Mouse (Mus musculus) kidney, postnatal 0 days (tissue): Measurements from ENCODE around the gene Tdrd5. TPM values are rescaled to one million over a fixed set of nuclear protein-coding genes. Genes with fewer than 3 reads are reported as not detected.

Experiments used
- ATAC-seq: fragments of 200-750 bp; cut with Nextera tagmentation; replicated peaks from 2 replicates; pipeline ENCODE4 v1.8.0; 2017; ENCODE audit warnings: low read depth, moderate number of reproducible peaks, moderate TSS enrichment, moderate library complexity; ENCODE audit not compliant: low FRiP score
- DNase-seq: peaks from one replicate; pipeline ENCODE4 v3.0.0-alpha.2; 2016; ENCODE audit warnings: low spot score
- H3K27ac ChIP-seq: fragments of 300-500 bp; sonication (generic); 2 replicates; pipeline ENCODE4 v1.5.1; 2014; ENCODE audit warnings: mild to moderate bottlenecking
- H3K27me3 ChIP-seq: fragments of 300-500 bp; sonication (generic); 2 replicates; pipeline ENCODE4 v1.6.1; 2014; ENCODE audit warnings: low read length, mixed read lengths; ENCODE audit not compliant: insufficient read depth
- H3K36me3 ChIP-seq: fragments of 300-500 bp; sonication (generic); 2 replicates; pipeline ENCODE4 v1.6.1; 2014; ENCODE audit warnings: low read length, mixed read lengths; ENCODE audit not compliant: insufficient read depth
- H3K4me1 ChIP-seq: fragments of 300-500 bp; sonication (generic); replicated peaks from 2 replicates; pipeline ENCODE4 v1.6.1; 2014; ENCODE audit warnings: antibody characterized with exemption, low read length, mixed read lengths; ENCODE audit not compliant: insufficient read depth
- H3K4me2 ChIP-seq: fragments of 300-500 bp; sonication (generic); 2 replicates; pipeline ENCODE4 v1.6.1; 2014; ENCODE audit warnings: mild to moderate bottlenecking, low read length, moderate library complexity, mixed read lengths
- H3K4me3 ChIP-seq: fragments of 300-500 bp; sonication (generic); replicated peaks from 2 replicates; pipeline ENCODE4 v1.5.1; 2014; ENCODE audit warnings: low read depth, low read length
- H3K9ac ChIP-seq: fragments of 300-500 bp; sonication (generic); 2 replicates; pipeline ENCODE4 v1.6.1; 2014; ENCODE audit warnings: low read depth, low read length
- H3K9me3 ChIP-seq: fragments of 300-500 bp; sonication (generic); replicated peaks from 2 replicates; pipeline ENCODE4 v1.6.1; 2016; ENCODE audit warnings: low read length, inconsistent platforms, mixed read lengths
- CTCF ChIP-seq: IDR thresholded peaks from 2 replicates; pipeline ENCODE4 v1.5.1; 2016; ENCODE audit warnings: antibody characterized with exemption, low read depth, mild to moderate bottlenecking, moderate library complexity
- WGBS: fragments of 180-500 bp; shearing (Covaris S2); extraction: QIAGEN DNeasy Blood & Tissue Kit; methylation state at CpG from one replicate; pipeline ENCODE4 v1.1.7; 2014; 5-methylcytosine and 5-hydroxymethylcytosine counted together
- polyA plus RNA-seq: library from polyadenylated mRNA; unstranded; fragments of >200 nt; fragmentation: Nextera tagmentation; extraction: Ambion mirVana; gene quantifications from 2 replicates; pipeline ENCODE4 v1.2.1, GENCODE M21; 2015

Gene Tdrd5
- polyA plus RNA-seq, 1 experiment from 2014 or later = 4.5 TPM

DNA sequence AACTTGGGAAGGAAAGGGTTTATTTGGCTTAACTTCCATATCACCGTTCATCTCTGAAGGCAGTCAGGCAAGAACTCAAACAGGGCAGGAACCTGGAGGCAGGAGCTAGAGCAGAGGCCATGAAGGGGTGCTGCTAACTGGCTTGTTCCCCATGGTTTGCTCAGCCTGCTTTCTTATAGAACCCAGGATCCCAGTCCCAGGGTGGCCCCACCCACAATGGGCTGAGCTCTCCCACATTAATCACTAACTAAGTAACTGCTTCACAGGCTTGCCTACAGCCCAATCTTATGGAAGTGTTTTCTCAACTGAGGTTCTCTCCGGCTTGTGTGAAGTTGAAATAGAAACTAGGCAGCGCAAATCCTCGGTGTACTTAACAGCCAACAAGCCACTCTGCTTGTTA lies 74.7 kb downstream of the Tdrd5 start:
- Histone ChIP-seq H3K27ac (no peak overlapping the region), H3K9me3 (no peaks in the 10 kb centered on the region), H3K4me2 (no peak overlapping the region), H3K27me3 (no peaks in the 10 kb centered on the region), H3K9ac (no peak overlapping the region), H3K4me1 (no peaks in the 10 kb centered on the region; the same call in none of the 2 replicates), H3K36me3 (no peaks in the 10 kb centered on the region), H3K4me3 (no peak overlapping the region)
- no peak for TF ChIP-seq CTCF
- no peak for DNase-seq
- WGBS = 64% methylated on average over 4 of the region's 4 CpGs
- ATAC-seq = no peak

- DNase-seq (no peak), ATAC-seq (no peak)
- H3K4me2 ChIP-seq = no peak overlapping the region
- H3K27ac ChIP-seq = no peak overlapping the region
- H3K9ac ChIP-seq = no peak overlapping the region
- no peaks in the 10 kb centered on the region for H3K27me3 ChIP-seq
- TF ChIP-seq CTCF = no peak
- no peaks in the 10 kb centered on the region for H3K36me3 ChIP-seq
- WGBS = 55% methylated on average over 5 of the region's 5 CpGs
- no peak overlapping the region for H3K4me3 ChIP-seq
- H3K9me3 ChIP-seq = no peaks in the 10 kb centered on the region
- H3K4me1 ChIP-seq = peaks cover 9% of the 10 kb centered on the region
These were observed 76.6 kb downstream of the Tdrd5 start for GRCm38 (mm10) chr1:156226903-156227302.

GRCm38 (mm10) chr1:156222205-156223000 lies 81.1 kb downstream of the Tdrd5 start:
- H3K36me3 ChIP-seq = no peaks in the 10 kb centered on the region
- H3K9ac ChIP-seq = no peak overlapping the region
- H3K27me3 ChIP-seq = no peaks in the 10 kb centered on the region
- H3K4me2 ChIP-seq = no peak overlapping the region
- 52% methylated on average over 13 of the region's 13 CpGs for WGBS
- no peak for TF ChIP-seq CTCF
- H3K9me3 ChIP-seq = no peaks in the 10 kb centered on the region
- DNase-seq = no peak
- peak overlapping the region; percentile 44; the same call in 1 of the 2 replicates for H3K27ac ChIP-seq
- ATAC-seq = peak; percentile 65
- no peak overlapping the region for H3K4me3 ChIP-seq
- peaks cover 9% of the 10 kb centered on the region; the same call in 1 of the 2 replicates for H3K4me1 ChIP-seq

- Histone ChIP-seq H3K4me3 (no peak overlapping the region), H3K27ac (peak overlapping the region; percentile 37; the same call in 1 of the 2 replicates), H3K9ac (no peak overlapping the region), H3K4me2 (no peak overlapping the region), H3K27me3 (no peaks in the 10 kb centered on the region), H3K36me3 (no peaks in the 10 kb centered on the region), H3K4me1 (peaks cover 9% of the 10 kb centered on the region; the same call in 1 of the 2 replicates), H3K9me3 (no peaks in the 10 kb centered on the region)
- peak; percentile 72 for ATAC-seq
- DNase-seq = no peak
- no peak for TF ChIP-seq CTCF
- 59% methylated on average over 2 of the region's 2 CpGs for WGBS
These were observed 82.1 kb downstream of the Tdrd5 start for GRCm38 (mm10) chr1:156221327-156221726.

GRCm38 (mm10) chr1:156218573-156218972 lies 84.9 kb downstream of the Tdrd5 start:
- no peak overlapping the region for H3K4me2 ChIP-seq
- no peaks in the 10 kb centered on the region for H3K36me3 ChIP-seq
- no peak overlapping the region for H3K9ac ChIP-seq
- H3K27ac ChIP-seq = no peak overlapping the region
- H3K4me3 ChIP-seq = no peak overlapping the region
- ATAC-seq = no peak
- no peaks in the 10 kb centered on the region for H3K27me3 ChIP-seq
- H3K9me3 ChIP-seq = no peaks in the 10 kb centered on the region
- WGBS = 83% methylated on average over 2 of the region's 2 CpGs
- peaks cover 9% of the 10 kb centered on the region; the same call in 1 of the 2 replicates for H3K4me1 ChIP-seq
- DNase-seq = no peak
- no peak for TF ChIP-seq CTCF

- Histone ChIP-seq H3K4me3 (no peak overlapping the region), H3K4me2 (no peak overlapping the region), H3K9ac (no peak overlapping the region), H3K4me1 (peaks cover 6% of the 10 kb centered on the region; the same call in 1 of the 2 replicates), H3K9me3 (no peaks in the 10 kb centered on the region), H3K36me3 (no peaks in the 10 kb centered on the region), H3K27me3 (no peaks in the 10 kb centered on the region), H3K27ac (no peak overlapping the region)
- ATAC-seq (no peak), DNase-seq (no peak)
- no peak for TF ChIP-seq CTCF
- 63% methylated on average over 8 of the region's 8 CpGs for WGBS
These were observed 85.5 kb downstream of the Tdrd5 start for GRCm38 (mm10) chr1:156217941-156218340.
